Mouse (Mus musculus) heart, adult 11 months (tissue): Measurements from ENCODE around the gene Taar7a.

Experiments used
- DNase-seq: peaks from one replicate; pipeline ENCODE4 v3.0.0; 2022

Gene Taar7a

GRCm38 (mm10) chr10:23942465-23942864 lies 50.8 kb downstream of the Taar7a start:
- DNase-seq: no peak
